Mouse (Mus musculus): Measurements from ENCODE around the gene Hes1.

DNA sequence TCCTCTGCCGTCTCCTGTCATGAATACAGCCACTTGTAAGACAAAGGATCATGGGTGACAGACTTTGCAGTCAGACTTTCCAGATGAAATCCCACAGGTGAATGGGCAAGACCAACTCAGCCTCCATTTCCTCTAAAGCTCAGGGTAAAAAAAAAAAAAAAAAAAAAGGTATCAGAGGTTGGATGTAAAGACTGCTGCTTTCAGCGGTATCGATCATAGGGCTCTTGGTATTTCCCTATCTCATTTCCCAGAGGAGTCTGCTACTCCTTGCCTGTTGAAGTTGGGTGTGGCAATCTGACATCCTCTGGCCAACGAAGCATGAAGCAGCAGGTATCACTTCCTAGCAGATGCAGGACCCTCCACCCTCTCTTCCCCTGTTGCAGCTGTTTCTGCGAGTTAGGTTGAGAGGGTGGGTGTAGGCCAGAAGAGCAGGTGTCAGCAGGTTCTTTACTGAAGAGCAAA, 29.2 kb upstream of the Hes1 start:
- no peak for TF ChIP-seq CTCF (IDR thresholded peaks at IDR 0.05; ENCODE audit: extremely low read depth, insufficient read length, insufficient replicate concordance, low read depth, low read length)
- no peak for TF ChIP-seq POLR2A (IDR thresholded peaks at IDR 0.05; ENCODE audit: low read depth, low read length)

Measured in small intestine, adult 2 months (tissue).